Mouse (Mus musculus): ENCODE results near the gene Ackr3. TPM values are rescaled to one million over a fixed set of nuclear protein-coding genes. Genes with fewer than 3 reads are reported as not detected.

Gene Ackr3
- polyA plus RNA-seq (2021; fragmentation: Nextera tagmentation), result 1.8 and 3.5 TPM in 2 replicates
- long read RNA-seq, experiment 1, transcript Ackr3-201 (2 exons, 3,065 nt), result major isoform, 30 of 42 reads
- long read RNA-seq, experiment 1, partial matches to known transcripts, result 0 of 42 reads
- long read RNA-seq, experiment 1, other reads (novel, unspliced or antisense), result 12 of 42 reads
- long read RNA-seq, experiment 2, partial matches to known transcripts, result 0 of 17 reads
- long read RNA-seq, experiment 2, other reads (novel, unspliced or antisense), result 14 of 17 reads

DNA sequence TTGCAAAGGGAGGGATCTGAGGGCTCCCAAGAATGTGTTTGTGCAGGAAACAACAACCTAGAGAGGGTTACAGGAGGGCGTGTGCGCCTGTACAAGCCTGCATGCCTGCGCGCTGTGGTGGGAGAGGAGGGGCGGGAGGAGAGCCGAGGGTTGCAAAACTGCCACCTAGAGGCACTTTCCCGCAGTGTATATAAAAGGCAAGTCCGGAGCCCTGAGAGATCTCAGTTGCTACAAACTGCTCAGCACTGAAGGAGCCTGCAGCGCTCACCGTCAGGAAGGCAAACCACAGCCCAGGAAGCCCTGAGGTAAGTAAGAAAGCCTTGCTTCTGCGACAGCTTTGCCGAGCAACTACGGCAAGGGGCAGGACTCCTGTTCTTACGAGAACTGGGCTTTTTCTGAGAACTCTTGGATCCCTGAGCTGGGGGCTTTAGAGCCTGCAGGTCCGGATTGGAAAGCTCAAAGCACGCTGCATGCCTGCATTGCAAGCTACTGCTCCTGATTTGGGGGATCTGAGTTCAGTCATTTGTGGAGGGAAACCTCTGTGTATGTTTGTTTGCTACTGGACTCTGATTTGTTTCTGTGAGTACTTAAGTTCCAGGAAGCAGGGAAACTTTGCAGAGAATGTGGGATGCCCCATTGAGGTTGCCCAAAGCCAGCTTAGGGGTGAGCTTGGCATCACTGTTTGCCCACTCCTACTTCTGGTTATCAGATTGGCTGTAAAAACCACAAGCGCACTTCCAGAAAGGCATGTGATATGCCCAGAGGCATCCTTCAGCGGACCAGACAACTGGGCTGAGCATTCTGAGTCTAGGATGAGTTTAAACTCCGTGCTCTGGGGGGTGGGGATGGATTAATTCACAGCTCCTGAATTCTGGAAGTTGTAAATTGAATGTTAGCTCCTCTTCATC, at the start of gene Ackr3:
Gene Ackr3, plus strand, starts transcription at position 198 of the 908 bp plus-strand sequence.

Other genes with a start within 250 kb of the Ackr3 start
- 0.64 and 0.66 TPM in 2 replicates for gene Asb18, start 189.3 kb upstream of the Ackr3 start, polyA plus RNA-seq (2021; fragmentation: Nextera tagmentation)
- 0.74 TPM in 2 replicates for gene Iqca, start 50.6 kb upstream of the Ackr3 start, polyA plus RNA-seq (2021; fragmentation: Nextera tagmentation)